Mouse (Mus musculus): Measurements from ENCODE around the gene Zfp110.
"Not testable (repeated sequence)": the region's sequence is repeated elsewhere in the genome, so short reads cannot be mapped to it uniquely, and the experiment has no call there.

Zfp110 gene

DNA sequence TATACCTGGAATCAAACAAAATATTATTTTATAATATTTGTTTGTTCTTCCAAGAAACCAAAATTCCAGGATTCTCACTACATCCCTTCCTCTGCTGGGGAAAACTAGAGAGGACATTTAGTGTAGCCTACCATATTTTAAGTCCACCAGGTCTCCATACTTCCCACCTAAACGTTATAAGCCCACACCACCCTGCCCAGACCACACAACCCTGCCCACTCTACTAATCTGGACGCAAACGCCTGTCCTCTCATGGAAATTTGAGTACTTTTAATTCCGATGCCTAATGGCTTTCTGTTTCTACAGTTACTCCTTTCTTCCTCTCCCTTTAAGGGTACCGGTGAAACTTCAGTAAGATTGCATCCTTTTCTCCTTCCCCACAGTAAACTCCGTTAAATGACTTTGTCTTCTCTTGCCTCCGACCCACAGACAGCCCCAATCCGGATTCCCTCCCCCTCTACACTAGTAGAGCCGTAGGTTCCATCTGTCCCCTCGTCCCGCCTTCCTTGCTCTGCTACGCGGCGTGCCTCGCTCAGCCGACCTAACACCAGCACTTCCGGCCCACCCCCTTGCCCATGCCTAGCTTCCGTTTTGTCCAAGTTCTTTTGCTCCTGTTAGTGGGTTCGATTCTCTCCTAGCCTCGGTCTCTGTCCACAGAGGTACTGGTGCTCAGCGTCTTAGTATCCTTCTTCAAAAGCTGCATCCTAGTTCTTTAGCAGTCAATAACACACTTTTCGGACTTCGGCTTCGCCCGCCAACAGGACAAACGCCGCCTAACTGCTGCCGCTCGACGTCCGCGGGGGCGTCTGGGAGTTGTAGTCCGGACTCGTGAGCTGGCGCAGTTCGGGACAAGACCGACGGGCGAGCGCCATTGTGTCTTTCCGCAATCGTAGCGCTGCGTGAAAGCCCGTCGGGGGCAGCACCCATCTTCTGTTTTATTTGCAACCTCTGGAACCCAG lies at the start of gene Zfp110:
Zfp110 (plus strand) TSS at position 600 of the 959 bp plus-strand sequence.
- peak; percentile 84 to 88 for DNase-seq (ENCODE audit: low spot score in 2 of 2)

DNA sequence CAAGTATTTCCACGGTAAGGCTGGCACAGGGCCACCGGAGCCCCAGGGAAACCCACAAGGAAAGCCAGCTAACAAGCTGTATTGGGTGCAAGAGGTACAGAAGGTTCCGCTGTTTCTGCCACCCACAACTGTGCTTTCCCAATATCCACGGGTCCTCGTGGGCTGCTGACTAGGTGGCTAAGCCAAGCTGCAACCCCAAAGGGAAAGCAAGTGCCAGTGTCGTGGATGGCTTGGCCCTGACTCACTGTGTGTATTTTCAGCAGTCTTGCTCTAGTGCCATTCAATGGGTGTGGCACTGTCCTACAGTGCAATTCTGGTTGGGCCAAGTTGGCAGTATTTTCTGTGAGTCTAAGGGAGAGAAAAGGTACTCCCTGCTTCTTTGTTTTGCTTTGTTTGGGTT lies 47.2 kb upstream of the Zfp110 start:
- no peak for DNase-seq (ENCODE audit: low spot score in 2 of 2)

DNA sequence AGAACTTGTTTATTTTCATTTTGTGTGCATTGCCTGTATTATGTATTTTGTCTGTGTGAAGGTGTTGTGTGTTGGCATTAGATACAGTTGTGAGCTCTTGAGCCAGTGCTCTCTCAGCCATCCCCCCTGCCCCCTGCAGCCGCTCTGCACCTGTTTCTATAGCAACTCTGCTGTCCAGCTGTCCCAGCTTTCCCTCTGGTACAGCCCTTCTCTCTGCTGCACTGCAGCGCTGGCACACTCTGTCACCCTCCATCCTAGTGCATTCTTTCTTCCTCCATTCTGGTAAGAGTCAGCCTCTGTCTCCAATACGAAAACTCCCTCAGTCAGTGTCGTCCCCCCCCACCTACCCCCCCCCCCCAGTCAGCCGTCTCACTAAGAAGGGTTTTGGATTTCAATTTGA lies 46.5 kb upstream of the Zfp110 start:
- no peak for DNase-seq (ENCODE audit: low spot score in 2 of 2)

DNA sequence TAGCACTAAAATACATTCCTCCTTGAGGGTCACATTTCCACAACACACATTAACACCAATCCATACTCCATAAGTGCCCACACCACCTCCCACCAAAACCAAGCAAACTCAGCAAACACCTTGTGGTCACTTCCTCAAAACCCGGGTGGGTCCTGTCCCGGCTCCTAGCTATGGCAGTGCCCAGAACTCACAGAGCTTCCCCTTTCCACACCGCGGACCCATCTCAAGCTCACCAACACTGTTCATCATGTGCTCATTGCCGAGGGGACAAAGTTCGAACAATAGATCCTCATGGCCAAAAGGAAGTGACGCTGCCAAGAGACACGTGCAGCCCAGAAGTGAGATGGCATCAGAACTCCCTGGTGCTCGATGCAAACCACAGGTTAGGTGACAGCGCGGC lies 41.9 kb upstream of the Zfp110 start:
- not testable (repeated sequence) for DNase-seq (ENCODE audit: low spot score in 2 of 2)

DNA sequence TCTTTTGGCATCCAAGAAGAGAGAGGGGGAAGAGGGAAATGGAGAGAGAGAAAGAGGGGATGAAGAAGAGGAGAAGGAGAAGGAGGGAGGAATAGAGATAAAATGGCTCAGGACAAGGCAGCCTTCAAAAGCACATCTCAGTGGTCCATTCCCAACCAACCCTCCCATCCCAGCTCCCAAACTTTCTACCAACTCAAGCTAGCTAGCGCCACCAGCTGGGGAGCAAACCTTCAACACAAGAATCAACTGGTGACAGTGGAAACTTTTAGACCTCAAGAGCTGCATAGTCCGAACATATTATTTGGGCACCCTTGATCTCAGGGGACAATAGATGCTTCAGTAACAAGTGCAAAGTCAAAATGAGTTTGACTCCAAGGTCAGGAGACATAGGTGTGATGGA lies 36.6 kb upstream of the Zfp110 start:
- no peak for DNase-seq (ENCODE audit: low spot score in 2 of 2)

DNA sequence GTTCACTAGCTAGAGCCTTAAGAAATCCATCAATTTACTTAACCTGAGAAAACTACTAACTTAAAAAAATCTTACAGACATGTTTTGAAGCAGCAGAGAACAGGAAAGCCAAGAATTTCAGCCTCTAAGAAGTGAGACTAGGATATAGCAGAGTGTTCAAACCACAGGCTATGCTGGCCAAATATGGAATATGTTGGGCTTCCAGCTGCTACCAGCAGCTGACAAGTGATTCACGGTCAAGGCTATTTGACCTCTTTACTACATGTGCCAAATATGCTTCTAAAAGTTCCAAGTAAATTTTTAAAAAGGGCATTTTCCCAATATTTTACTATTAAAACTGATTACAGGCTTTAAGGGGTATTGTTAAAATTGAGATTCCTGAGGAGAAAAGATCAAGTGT lies 35.0 kb upstream of the Zfp110 start:
- no peak for DNase-seq (ENCODE audit: low spot score in 2 of 2)

DNA sequence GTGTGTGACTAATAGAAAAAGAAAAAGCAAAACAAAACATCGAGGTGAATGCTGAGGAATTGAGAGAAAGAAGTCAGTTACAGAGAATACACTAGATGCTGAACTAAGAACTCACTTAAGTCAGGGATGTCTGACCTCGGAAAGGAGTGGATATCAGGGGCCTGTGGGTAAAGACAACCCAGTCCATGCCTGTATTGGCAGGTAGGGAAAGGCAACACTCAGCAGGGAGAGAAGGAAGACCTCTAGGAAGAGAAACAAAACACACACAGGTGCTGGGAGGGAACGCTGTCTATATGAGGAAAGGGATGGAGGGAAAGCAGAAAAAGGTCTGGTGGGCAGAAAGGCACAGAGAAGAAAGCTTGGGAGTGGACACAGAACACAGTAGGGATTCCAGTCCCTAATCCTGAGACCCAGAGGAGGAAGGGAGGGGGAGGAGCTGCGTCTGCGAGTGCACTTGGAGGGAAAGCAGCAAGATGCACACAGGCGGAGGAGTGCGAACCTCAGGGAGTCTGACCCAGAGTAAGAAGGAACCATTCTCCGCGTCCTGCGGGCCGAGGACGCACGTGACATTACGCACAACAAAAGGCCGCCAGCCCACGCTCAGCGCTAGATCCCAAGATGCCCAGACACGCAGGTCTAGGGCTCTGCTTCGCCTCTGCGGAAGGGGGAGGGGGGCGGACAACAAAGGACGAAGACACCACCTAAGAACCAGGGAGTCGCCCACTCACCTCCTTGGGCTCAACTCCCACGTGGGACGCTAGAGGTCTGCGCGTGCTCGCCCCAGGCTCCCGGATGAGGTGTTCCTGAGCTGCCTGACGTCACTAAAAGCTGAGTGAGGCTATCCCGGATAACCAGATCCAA lies 31.5 kb upstream of the Zfp110 start, which contains the start of gene Zscan18:
Zscan18 (minus strand) TSS at position 770 of the 861 bp plus-strand sequence.
- peak; percentile 87 to 90 for DNase-seq (ENCODE audit: low spot score in 2 of 2)

DNA sequence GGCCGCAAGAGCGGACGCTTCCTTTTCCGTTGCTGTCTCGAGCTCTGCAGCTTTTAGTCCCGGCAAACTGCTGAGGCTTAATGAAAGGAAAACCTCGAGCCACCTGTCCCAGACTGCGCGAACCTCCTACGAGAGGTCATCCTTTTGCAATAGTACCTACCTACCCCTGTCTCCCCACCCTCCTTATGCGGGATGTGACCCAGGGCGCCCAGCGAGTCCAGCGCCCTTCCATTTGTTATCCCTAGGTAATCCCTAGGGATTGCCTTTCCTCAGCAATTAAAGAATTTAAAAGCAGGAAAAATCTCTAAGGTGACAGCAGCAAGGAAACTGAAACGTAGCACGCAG lies 30.9 kb upstream of the Zfp110 start:
- no peak for DNase-seq (ENCODE audit: low spot score in 2 of 2)

DNA sequence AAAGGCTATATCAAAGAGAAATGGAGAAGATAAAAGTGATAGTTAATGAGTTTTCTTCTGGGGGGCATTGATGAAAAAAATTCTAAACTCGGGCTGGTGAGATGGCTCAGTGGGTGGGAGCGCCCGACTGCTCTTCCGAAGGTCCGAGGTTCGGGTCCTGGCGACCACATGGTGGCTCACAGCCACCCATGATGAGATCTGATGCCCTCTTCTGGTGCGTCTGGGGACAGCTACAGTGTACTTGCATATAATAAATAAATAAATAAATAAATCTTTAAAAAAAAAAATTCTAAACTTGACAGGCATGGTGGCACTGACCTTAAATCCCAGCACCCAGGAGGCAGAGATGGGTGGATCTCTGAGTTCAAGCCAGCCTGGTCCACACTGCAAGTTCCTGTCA lies 19.0 kb upstream of the Zfp110 start:
- DNase-seq (ENCODE audit: low spot score in 2 of 2) = no peak

DNA sequence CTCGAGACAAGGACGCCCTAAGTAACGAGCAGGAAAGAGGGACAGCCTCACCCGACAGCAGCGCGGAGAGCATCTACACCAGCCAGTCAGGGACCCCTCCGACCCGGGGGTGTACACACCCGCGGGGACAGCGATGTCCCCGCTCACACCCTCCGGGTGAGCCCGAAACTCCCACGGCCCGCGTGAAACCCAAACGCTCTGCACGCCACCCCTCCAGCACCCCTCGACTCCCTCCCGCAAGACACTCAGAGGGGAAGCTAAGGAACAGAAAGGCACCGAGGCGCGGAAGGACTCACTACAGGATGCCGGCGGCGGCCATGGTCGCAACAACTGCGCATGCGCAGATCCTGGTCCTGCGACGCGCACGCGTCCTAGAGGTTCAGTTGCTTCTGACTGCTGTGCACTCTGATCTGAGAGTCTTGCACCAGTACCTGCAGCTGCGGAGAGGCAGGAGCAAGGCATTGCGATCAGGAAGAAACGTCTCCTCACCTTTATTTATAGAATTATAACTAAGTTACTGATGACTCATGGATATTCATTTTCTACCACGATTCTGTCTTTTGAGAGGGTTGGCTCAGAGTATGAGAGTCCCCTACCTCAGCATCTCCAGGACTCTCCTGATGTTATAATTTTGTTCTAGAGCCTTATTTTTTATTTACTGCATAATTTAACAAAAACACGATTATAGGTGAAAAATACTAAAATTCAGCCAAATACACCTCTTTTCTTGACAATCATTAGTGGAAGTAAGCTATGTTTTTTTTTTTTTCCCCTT lies 15.9 kb upstream of the Zfp110 start, which contains the start of gene Zfp329:
Zfp329 (minus strand) TSS at position 338 of the 775 bp plus-strand sequence.
- DNase-seq (ENCODE audit: low spot score in 2 of 2) = peak; percentile 92 to 95

DNA sequence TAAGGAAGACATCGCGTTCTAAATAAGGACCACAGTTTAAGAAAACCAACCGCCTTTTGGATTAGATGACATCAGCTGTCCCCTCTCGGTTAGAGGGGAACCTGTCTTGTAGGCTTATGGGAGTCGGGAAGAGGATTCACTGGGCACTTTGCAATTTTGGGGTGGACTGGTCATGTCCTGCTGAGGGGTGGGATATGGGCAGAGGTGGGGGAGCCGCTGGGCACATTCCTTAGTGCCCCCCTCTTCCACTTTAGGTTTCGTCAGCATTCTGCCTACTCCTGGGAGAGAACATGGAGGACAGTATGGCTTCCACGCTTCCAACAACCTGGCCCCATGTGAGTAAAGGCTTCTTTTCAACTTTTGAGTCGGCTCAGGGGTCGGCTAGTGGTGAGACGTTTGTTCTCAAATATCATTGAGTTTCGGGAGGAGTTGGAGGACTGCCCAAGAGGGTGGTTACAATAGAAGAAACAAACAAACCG lies 671 bp downstream of the Zfp110 start:
- DNase-seq (ENCODE audit: low spot score in 2 of 2) = no peak

DNA sequence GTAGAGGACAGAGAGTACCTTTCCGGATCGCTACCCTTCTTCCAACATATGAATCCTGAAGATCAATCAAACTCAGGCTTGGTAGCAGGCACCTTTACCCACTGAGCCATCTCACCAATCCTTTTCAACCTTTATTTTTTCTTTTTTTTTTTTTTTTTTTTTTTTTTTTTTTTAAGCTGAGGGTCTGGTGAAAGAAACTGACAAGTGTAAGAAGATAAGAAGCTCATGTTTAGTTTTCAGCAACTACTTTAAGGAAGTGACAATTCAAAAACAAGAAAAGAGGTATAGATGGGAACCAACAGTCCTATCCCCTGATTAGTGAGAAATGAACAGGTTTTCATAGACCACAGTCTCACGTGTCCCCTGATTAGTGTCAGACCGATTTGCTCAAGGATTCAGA lies 1.2 kb downstream of the Zfp110 start:
- DNase-seq (ENCODE audit: low spot score in 2 of 2) = no peak

DNA sequence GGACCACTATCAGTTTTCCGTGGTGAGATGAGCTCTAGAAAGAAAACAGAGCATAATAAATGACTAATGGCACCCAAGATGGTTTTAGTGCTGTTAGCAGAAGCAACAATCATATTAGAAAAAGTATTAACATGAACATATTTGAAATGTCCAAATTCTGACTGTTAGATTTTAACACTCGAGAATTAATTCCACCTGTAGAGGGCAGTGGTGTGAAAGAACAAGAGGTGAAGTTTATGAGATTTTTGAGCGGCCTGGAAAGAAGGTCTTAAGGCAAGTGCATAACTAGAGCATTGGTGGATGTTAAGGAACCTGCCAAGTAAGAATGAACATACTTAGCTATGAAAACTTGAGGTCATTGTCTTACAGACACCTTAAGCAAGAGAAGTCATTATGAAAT lies 39.7 kb downstream of the Zfp110 start:
- DNase-seq (ENCODE audit: low spot score in 2 of 2) = no peak

DNA sequence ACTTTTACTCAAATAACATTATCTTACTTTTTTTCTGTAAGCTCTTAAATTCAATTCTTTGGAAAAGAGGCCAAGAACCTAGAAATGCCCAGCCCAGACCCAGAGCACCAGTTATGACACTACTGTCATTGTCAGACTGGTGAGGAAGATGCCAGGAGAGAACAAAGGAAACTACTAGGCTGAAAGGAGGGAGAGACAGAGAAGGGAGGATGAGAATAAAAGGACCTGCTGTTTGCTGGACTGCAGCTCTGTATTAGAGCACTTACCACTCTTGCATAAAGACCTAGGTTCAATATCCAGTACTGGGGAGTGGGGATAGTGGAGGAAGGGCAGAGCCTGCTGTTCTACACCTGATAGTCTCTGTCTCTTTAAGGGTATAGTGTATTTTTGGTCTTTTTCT lies 45.5 kb downstream of the Zfp110 start:
- DNase-seq (ENCODE audit: low spot score in 2 of 2) = no peak

DNA sequence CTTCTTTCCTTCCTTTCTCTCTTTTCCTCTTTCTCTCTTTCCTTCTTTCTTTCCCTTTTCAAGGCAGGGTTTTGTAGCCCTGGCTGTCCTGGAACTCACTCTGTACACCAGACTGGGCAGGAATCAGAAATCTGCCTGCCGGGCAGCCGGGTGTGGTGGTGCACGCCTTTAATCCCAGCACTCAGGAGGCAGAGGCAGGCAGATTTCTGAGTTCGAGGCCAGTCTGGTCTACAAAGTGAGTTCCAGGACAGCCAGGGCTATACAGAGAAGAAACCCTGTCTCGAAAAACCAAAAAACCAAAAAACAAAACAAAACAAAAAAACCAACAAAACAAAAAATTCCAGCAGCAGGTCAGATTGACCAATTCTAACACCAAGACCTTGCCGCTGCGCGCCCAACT lies 45.9 kb downstream of the Zfp110 start:
- DNase-seq (ENCODE audit: low spot score in 2 of 2) = not testable (repeated sequence)

DNA sequence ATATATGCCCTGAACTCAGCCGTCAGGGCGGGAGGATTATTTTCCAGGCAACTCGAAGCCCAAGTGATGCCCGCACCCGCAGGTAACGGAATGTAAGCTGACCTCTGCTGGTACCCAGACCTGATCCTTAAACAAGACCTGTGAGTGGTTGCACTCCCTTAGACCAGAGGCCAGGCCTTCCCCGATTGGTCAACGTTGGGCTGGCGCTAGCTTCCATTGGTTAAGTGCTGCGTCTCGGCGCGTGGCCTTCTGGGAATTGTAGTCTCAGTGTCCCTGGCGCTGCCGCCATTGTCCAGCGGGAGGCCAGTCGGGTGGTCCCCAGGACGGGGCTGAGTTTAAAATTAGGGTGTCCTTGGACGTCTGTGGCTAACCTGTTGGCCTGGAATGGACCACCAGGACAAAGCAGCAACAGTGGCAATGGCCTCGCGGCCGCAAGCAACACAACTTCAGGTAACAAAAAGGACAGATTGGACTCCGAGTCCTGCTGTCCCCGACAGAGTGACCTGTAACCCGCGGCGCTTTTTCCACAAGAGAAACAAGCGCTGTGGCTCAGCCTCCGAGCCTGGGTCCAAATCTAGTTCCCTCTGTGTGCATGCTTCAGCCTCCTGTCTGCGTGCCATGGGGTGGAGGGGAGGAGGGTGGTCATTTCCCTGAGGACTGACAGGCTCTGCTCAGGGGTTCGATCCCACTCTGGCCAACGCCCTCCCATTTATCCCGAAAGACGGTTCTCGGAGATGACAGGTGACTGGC lies 46.5 kb downstream of the Zfp110 start, which contains the start of gene Zfp128:
Zfp128 (plus strand) TSS at position 267 of the 750 bp plus-strand sequence.
- peak; percentile 97 to 98 for DNase-seq (ENCODE audit: low spot score in 2 of 2)

DNA sequence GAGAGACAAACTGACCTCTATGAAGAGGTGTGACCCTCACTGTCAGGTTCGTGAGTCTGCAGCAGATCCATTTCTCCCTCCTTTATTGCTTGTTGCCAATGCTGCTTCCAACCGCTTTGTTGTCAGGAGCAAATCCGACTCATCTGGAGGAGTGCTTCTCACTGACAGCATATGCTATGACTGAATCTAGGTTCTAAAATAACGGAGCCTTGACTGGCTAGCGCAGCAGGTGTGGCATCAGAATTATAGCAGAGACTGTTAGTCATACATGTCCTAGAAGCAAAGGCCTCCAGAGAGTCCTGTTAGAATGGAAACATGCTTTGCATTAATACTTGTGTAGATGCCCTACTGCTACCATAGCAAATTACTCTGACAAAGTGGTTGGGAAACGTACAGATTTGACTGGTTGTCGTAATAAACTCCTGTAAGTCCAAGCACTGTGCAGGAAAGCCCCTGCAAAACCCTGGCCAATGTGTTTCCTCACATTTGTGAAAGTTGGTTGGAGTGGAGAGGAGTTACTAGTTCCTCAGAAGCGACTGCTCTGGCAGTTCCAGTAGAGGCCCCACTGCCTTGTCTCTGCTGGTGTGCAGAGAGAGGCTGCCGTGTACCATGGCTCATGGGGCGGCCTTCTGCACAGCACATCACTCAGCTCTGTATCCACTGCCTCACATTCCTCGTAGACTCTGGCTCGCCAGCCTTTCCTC lies 52.2 kb downstream of the Zfp110 start:
- DNase-seq (ENCODE audit: low spot score in 2 of 2) = peak in 1 of 2 experiments; percentile 30

DNA sequence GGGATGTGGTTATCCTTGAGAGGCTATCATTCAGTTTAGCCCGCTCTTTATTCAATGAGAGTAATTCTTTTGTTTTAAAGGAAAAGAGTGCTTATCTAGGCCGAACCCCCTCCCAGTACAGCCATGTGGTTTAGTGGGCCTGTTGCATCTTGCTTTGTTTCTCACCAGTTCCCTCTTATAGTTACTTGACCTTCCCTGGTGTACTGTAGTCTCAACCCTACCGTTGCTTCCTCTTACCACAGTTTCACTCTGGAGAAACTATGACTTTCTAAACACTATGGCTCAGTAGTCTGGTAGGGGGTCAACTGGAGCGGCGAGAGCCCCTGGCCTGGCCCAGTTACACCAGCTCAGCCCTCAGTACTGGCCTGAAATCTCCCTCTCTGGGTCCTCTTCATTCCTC lies 53.0 kb downstream of the Zfp110 start:
- DNase-seq (ENCODE audit: low spot score in 2 of 2) = no peak

DNA sequence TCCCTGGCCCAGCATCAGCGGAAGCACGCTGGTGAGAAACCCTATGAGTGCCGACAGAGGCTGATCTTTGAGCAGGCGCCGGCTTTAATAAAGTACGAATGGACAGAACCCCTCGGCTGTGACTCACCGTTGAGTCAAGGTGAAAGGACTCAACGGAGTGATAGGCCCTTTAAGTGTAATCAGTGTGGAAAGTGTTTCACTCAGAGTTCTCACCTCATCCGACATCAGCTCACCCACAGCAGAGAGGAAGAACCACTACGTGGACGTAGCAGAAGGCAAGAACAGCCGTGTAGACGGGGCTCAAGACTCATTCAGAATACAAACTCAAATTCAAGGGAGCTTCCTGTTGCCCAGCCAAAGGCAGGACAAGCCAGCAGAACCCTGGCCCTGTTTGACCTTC lies 56.4 kb downstream of the Zfp110 start:
- no peak for DNase-seq (ENCODE audit: low spot score in 2 of 2)

DNA sequence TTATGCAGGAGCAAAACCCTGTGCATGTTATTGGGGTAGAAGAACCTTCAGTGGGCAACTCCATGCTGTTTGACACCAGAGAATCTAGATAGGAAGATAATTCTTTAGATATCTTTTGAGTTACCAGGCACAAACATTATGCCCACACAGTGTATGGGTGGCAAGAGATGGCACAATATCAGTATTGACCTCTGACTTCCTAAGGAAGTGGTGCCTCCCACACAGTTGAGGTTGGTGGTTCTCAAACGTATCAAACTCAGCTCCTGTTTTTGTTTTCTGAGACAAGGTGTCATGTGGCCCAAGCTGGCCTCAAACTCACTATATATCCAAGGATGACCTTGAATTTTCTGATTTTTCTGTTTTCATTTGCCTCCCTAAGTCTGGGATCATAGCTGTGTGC lies 56.8 kb downstream of the Zfp110 start:
- DNase-seq (ENCODE audit: low spot score in 2 of 2) = no peak
